Comparison of ENCODE assay signal across 31 mouse cellular contexts in genomic region chr4:140815496-140815895, GRCm38 (mm10). TPM values are rescaled to one million over a fixed set of nuclear protein-coding genes. Genes with fewer than 3 reads are reported as not detected.
DNase-seq lines count a peak whose midpoint lies in the region; ATAC-seq and TF ChIP-seq lines count a peak whose summit lies in the region.
"Had no signal": no experiment of that assay in that cellular context is flagged by ENCODE, and none has a peak within 500 bp of the region (broad histone marks: within the 10 kb centered on the region; RNA-seq: fewer than 3 reads in every experiment).

No protein-coding gene starts in this region.

- 55% methylated on average over 5 of the region's 5 CpGs for WGBS in intestine, postnatal 0 days

- H3K36me3 ChIP-seq in intestine, postnatal 0 days (ENCODE audit: control insufficient read depth, insufficient read depth), result no peaks in the 10 kb centered on the region
- H3K36me3 ChIP-seq: lung, embryonic 15.5 days; stomach, embryonic 15.5 days had no signal

- H3K4me3 ChIP-seq in intestine, postnatal 0 days (ENCODE audit: low read depth, low read length), result no peak overlapping the region

- no peaks in the 10 kb centered on the region for H3K9me3 ChIP-seq in intestine, postnatal 0 days (ENCODE audit: control insufficient read depth)
- H3K9me3 ChIP-seq: lung, embryonic 15.5 days; stomach, embryonic 15.5 days had no signal

- H3K4me2 ChIP-seq in intestine, postnatal 0 days (replicated peaks; ENCODE audit: low read depth), result no peak overlapping the region; the same call in 1 of the 2 replicates

- peaks cover 12% of the 10 kb centered on the region for H3K4me1 ChIP-seq in intestine, postnatal 0 days (replicated peaks; ENCODE audit: control insufficient read depth, insufficient read depth, low read length)

- no peak for TF ChIP-seq CTCF in intestine, postnatal 0 days (IDR thresholded peaks at IDR 0.05; ENCODE audit: low read depth)

- H3K27ac ChIP-seq in intestine, postnatal 0 days (ENCODE audit: low read depth, low read length), result peak overlapping the region; percentile 36; the same call in 1 of the 2 replicates
- H3K27ac ChIP-seq: kidney, postnatal 0 days; lung, embryonic 15.5 days had no signal

- ATAC-seq in intestine, postnatal 0 days, result no peak
- ATAC-seq: forebrain, postnatal 0 days; hindbrain, embryonic 16.5 days; Patski had no signal

- no peak overlapping the region for H3K9ac ChIP-seq in intestine, postnatal 0 days (ENCODE audit: low read depth, low read length)
- H3K9ac ChIP-seq: forebrain, postnatal 0 days; lung, embryonic 15.5 days; stomach, embryonic 15.5 days had no signal

- intact Hi-C loops in left cerebral cortex, postnatal 10 days (cut with DNase I), result loop anchor here (5.0 kb wide), 1 partner anchor 142 kb away; no protein-coding TSS in a partner anchor

- H3K27me3 ChIP-seq in intestine, postnatal 0 days (replicated peaks; ENCODE audit: control insufficient read depth, insufficient read depth, low read length), result no peaks in the 10 kb centered on the region
- H3K27me3 ChIP-seq: lung, embryonic 15.5 days; Patski; stomach, embryonic 15.5 days had no signal

- DNase-seq in thymus, postnatal 0 days (ENCODE audit: low spot score), result peak; percentile 11
- no peak for DNase-seq in thymus, postnatal 4 days
- DNase-seq in T-cell, adult 2 months (ENCODE audit: low spot score), result peak; percentile 60
- DNase-seq in natural killer cell, adult 2 months (ENCODE audit: low spot score in 2 of 2), result peak; percentile 11 to 13
- no peak for DNase-seq in frontal cortex, postnatal 14 days (ENCODE audit: low spot score in 2 of 2)
- no peak for DNase-seq in left cerebral cortex, postnatal 10 days (ENCODE audit: extremely low spot score in 1 of 2, low spot score in 2 of 2)
- DNase-seq in testis, postnatal 10 days (ENCODE audit: low spot score), result no peak
- DNase-seq: adrenal gland, postnatal 10 days; cerebellum, adult 18-20 months; cerebellum, postnatal 14 days; forebrain, postnatal 0 days; gastrocnemius, postnatal 25 days; kidney, adult 2 months; left cerebral cortex, postnatal 4 days; lung, postnatal 36 days; midbrain, embryonic 14.5 days; right cerebral cortex, adult 18-20 months; thymus, adult 18-20 months had no signal

RNA-seq across cellular contexts. Expression of gene Padi3, which starts 5.0 kb away (rescaled TPM):
- polyA plus RNA-seq in thymus, postnatal 0 days (2015; fragmentation: Nextera tagmentation; extraction: Ambion mirVana), result 1.2 and 1.5 TPM in 2 replicates
- 0.83 and 0.85 TPM in 2 replicates for polyA plus RNA-seq in intestine, postnatal 0 days (2015; fragmentation: Nextera tagmentation; extraction: Ambion mirVana)
- total RNA-seq in left cerebral cortex, postnatal 10 days (2021), result not detected
- total RNA-seq: forebrain, postnatal 0 days; layer of hippocampus, adult 8-10 months; left cerebral cortex, adult 18-20 months; left cerebral cortex, postnatal 4 days; liver, adult 2 months had no signal
- polyA plus RNA-seq: embryonic facial prominence, embryonic 11.5 days; forebrain, embryonic 11.5 days; liver, adult 2 months; midbrain, embryonic 14.5 days; neural tube, embryonic 14.5 days; Patski had no signal

RNA-seq across cellular contexts. Expression of gene Padi1, which starts 30.1 kb away (rescaled TPM):
- 0.41 and 0.64 TPM in 2 replicates for polyA plus RNA-seq in thymus, postnatal 0 days (2015; fragmentation: Nextera tagmentation; extraction: Ambion mirVana)
- 0.37 and 0.47 TPM in 2 replicates for polyA plus RNA-seq in intestine, postnatal 0 days (2015; fragmentation: Nextera tagmentation; extraction: Ambion mirVana)
- total RNA-seq in left cerebral cortex, postnatal 10 days (2021), result under 1 TPM; 0.11 to 0.14 TPM
- total RNA-seq: adrenal gland, postnatal 10 days; heart, adult 8-10 months; left cerebral cortex, adult 18-20 months; liver, adult 2 months had no signal
- polyA plus RNA-seq: forebrain, embryonic 11.5 days; hindbrain, embryonic 16.5 days; liver, adult 2 months; neural tube, embryonic 14.5 days had no signal

RNA-seq across cellular contexts. Expression of gene Padi4, which starts 41.5 kb away (rescaled TPM):
- polyA plus RNA-seq in thymus, postnatal 0 days (2015; fragmentation: Nextera tagmentation; extraction: Ambion mirVana), result 12.4 and 13.0 TPM in 2 replicates
- polyA plus RNA-seq in intestine, postnatal 0 days (2015; fragmentation: Nextera tagmentation; extraction: Ambion mirVana), result 5.4 and 5.5 TPM in 2 replicates
- total RNA-seq in left cerebral cortex, postnatal 10 days (2021), result not detected
- total RNA-seq: forebrain, postnatal 0 days; left cerebral cortex, adult 18-20 months; left cerebral cortex, postnatal 4 days had no signal

Comparison
In these comparisons a context has a peak if more than half of its experiments do, and no peak if none do; other contexts are left out.
1. DNase-seq: peak in thymus, postnatal 0 days (single experiment), T-cell, adult 2 months (single experiment) and natural killer cell, adult 2 months (2 of 2); none in thymus, postnatal 4 days (single experiment), frontal cortex, postnatal 14 days (0 of 2), left cerebral cortex, postnatal 10 days (0 of 2) and testis, postnatal 10 days (single experiment).